Mouse (Mus musculus) urinary bladder, postnatal 0 days (tissue): Measurements from ENCODE around the gene Aknad1. TPM values are rescaled to one million over a fixed set of nuclear protein-coding genes. Genes with fewer than 3 reads are reported as not detected.

Source experiments
- polyA plus RNA-seq: library from polyadenylated mRNA; unstranded; fragments of >200 nt; fragmentation: Nextera tagmentation; extraction: Ambion mirVana; gene quantifications from 2 replicates; pipeline ENCODE4 v1.2.1, GENCODE M21; 2015

Gene Aknad1
- 1.4 and 1.9 TPM in 2 replicates for polyA plus RNA-seq

GRCm38 (mm10) chr3:108739045-108739708 is at the start of gene Aknad1:
Gene Aknad1 (plus strand): TSS chr3:108739658.

GRCm38 (mm10) chr3:108722036-108722872 is 17.2 kb upstream of the Aknad1 start, which contains the start of gene Gpsm2:
Gene Gpsm2 (minus strand): TSS chr3:108722309.

Other genes starting within 250 kb of the Aknad1 start
- gene 1700013F07Rik, start 205.5 kb upstream of the Aknad1 start, polyA plus RNA-seq: not detected in 2 replicates
- gene 5330417C22Rik, start 203.1 kb upstream of the Aknad1 start, polyA plus RNA-seq: 0.19 and 0.35 TPM in 2 replicates
- 32.6 and 37.2 TPM in 2 replicates for gene Tmem167b, start 177.2 kb upstream of the Aknad1 start, polyA plus RNA-seq
- gene Taf13, start 168.0 kb upstream of the Aknad1 start, polyA plus RNA-seq: 40.6 and 48.9 TPM in 2 replicates
- gene Wdr47, start 148.4 kb upstream of the Aknad1 start, polyA plus RNA-seq: 5.8 and 8.9 TPM in 2 replicates
- 49.3 and 56.1 TPM in 2 replicates for gene Clcc1, start 85.7 kb upstream of the Aknad1 start, polyA plus RNA-seq
- 48.0 and 52.1 TPM in 2 replicates for gene Gpsm2, start 17.3 kb upstream of the Aknad1 start, polyA plus RNA-seq
- gene Stxbp3, start 100.9 kb downstream of the Aknad1 start, polyA plus RNA-seq: 39.5 and 42.2 TPM in 2 replicates
- 0.13 and 0.18 TPM in 2 replicates for gene Fndc7, start 150.3 kb downstream of the Aknad1 start, polyA plus RNA-seq
- 28.0 and 41.8 TPM in 2 replicates for gene Prpf38b, start 172.1 kb downstream of the Aknad1 start, polyA plus RNA-seq
- 0.12 and 0.34 TPM in 2 replicates for gene Henmt1, start 200.2 kb downstream of the Aknad1 start, polyA plus RNA-seq
- not detected in 2 replicates for gene Gm9857, start 200.8 kb downstream of the Aknad1 start, polyA plus RNA-seq